Mouse (Mus musculus) megakaryocyte, embryonic 14.5 days (primary cell): ENCODE results near the gene Asb11.

Source experiments
- FLI1 ChIP-seq: IDR thresholded peaks from 2 replicates; pipeline ENCODE4 v1.6.1; 2012; ENCODE audit warnings: low read length, inconsistent platforms, mixed read lengths
- GATA1 ChIP-seq: IDR thresholded peaks from 3 replicates; pipeline ENCODE4 v1.6.1; 2012; ENCODE audit warnings: mixed read lengths, low read length, inconsistent platforms, borderline replicate concordance

GRCm38 (mm10) chrX:164459205-164459878 lies 22.5 kb downstream of the Asb11 start:
- TF ChIP-seq GATA1 (no peak), FLI1 (no peak)
